Mouse (Mus musculus) small intestine, adult 2 months (tissue): ENCODE measurements around the gene Gpbp1.

Experiments
- CTCF ChIP-seq: fragments of 200-500 bp; IDR thresholded peaks from 2 replicates; pipeline ENCODE4 v1.5.1; 2012; ENCODE audit warnings: low read depth, mild to moderate bottlenecking, control low read depth, inconsistent platforms, low read length, moderate library complexity, mixed read lengths; ENCODE audit not compliant: insufficient replicate concordance, insufficient read length; ENCODE audit errors: extremely low read depth
- POLR2A ChIP-seq: fragments of 200-500 bp; IDR thresholded peaks from 2 replicates; pipeline ENCODE4 v1.6.1; 2012; ENCODE audit warnings: low read depth, mild to moderate bottlenecking, control low read depth, inconsistent platforms, low read length, moderate library complexity

- TF ChIP-seq POLR2A (no peak), CTCF (no peak)
Measured at GRCm38 (mm10) chr13:111491046-111491756, 1.3 kb upstream of the Gpbp1 start.
